Mouse (Mus musculus): ENCODE data around the gene Gm21887.
A peak's percentile ranks its signal among the peaks of the same experiment; 100 is the strongest.
"Not testable (repeated sequence)": the region's sequence is repeated elsewhere in the genome, so short reads cannot be mapped to it uniquely, and the experiment has no call there.

Gene Gm21887

DNA sequence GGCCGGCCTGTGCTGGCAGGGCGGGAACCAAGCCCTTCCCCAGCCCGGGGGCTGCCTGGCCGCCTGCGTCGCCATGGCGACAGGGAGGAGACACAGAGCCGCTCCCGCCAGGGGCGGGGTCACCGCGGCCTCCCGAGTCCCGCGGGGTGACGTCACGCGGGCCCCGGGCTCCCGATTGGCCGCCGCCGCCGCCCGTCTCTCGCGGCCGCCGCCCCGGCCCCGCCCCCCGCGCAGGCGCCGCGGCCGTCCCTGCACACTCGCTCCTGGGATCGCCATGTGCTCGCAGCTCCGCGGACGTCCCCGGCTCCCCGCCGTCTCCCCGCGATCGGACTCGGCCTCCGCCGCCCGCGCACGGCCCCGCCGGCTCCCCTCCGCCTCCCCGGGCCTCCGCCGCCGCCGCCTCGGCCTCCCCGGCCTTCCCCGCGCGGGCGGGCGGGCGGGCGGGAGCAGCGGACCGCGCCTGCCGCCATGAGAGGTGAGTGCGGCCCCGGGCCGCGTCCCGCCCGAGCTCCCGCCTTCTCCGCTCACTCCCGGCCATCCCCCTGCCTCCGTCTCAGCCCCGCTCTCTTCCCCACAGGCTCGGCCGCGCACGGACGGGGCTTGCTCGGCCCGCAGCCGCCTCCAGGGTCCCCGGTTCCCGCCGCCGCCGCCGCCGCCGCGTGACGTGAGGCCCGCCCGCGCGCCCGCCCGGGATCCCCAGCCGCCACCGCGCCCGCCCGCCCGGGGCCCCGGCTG is at the start of gene Gm21887:
Gm21887 (plus strand) TSS at position 644 of the 735 bp plus-strand sequence.
- DNase-seq: peak; percentile 99 to 100

- no peak for DNase-seq
Observed at GRCm38 (mm10) chrX:169969337-169969736, 40.1 kb upstream of the Gm21887 start.

GRCm38 (mm10) chrX:169969765-169970164 is 39.7 kb upstream of the Gm21887 start:
- not testable (repeated sequence) for DNase-seq

- not testable (repeated sequence) for DNase-seq
Observed at GRCm38 (mm10) chrX:169970546-169970945, 38.9 kb upstream of the Gm21887 start.

DNA sequence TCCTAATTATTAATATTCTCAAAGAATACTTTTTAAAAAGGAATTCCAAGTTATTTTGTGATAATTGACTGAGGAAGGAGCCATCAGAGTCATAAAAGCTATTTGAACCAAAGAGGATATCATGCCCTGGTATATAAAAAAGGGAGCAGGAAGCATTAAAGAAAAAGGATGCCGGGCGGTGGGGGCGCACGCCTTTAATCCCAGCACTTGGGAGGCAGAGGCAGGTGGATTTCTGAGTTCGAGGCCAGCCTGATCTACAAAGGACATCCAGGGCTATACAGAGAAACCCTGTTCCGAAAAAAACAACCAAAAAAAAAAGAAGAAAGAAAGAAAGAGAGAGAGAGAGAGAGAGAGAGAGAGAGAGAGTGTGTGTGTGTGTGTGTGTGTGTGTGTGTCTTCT is 37.9 kb upstream of the Gm21887 start:
- DNase-seq: not testable (repeated sequence)

- not testable (repeated sequence) for DNase-seq
Observed at GRCm38 (mm10) chrX:169972131-169972530, 37.3 kb upstream of the Gm21887 start.

- DNase-seq: peak in 1 of 2 experiments; percentile 10
Observed at GRCm38 (mm10) chrX:169972791-169973494, 36.5 kb upstream of the Gm21887 start.

DNA sequence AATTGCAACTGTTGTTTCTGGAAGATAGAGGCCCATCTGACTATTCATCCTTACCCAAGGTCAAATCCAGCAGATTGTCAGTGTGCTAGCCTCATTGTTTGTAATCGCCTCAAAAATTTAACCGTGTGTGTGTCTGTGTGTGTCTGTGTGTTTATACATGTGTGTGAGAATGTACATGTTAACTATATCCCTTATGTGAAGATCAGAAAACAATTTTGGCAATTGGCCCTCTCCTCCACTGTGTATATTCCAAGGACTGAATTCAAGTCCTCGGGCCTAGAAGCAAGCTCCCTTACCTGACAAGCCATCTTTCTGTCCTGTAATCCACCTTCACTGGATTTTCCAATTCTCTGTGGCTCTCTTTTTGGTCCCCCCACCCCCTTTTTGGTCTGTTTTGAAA is 35.7 kb upstream of the Gm21887 start:
- peak in 1 of 2 experiments; percentile 8 for DNase-seq

DNA sequence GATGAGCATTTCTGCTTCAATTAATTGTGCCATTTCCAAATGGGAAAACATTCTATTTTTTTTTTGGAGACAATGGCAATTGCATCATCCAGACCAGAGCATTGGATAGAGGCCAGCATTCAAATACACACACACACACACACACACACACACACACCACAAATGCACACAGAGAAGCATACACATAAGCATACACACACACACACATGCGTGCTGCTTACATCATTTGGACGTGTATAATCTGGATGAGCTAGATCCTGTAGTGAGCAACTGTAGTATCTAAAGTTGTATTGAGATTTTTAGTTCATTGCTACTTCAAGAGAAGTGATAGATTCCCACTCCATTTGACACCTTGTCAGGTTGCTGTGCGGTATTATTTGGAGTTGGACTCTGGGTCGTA is 35.0 kb upstream of the Gm21887 start:
- DNase-seq: peak in 1 of 2 experiments; percentile 23

- DNase-seq: peak in 1 of 2 experiments; percentile 26
Observed at GRCm38 (mm10) chrX:169974974-169975373, 34.5 kb upstream of the Gm21887 start.

- DNase-seq: peak in 1 of 2 experiments; percentile 10
Observed at GRCm38 (mm10) chrX:169975681-169976131, 33.8 kb upstream of the Gm21887 start.

DNA sequence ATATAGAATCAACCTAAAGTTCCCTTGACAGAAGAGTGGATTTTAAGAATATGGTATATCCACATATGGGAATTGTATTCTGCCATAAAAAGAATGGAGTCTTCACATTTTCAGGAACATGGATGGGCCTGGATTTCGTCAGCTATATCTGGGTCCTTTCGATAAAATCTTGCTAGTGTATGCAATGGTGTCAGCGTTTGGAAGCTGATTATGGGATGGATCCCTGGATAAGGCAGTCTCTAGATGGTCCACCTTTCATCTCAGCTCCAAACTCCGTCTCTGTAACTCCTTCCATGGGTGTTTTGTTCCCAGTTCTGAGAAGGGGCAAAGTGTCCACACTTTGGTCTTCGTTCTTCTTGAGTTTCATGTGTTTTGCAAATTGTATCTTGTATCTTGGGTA is 33.1 kb upstream of the Gm21887 start:
- DNase-seq: peak in 1 of 2 experiments; percentile 3

GRCm38 (mm10) chrX:169977856-169978435 is 31.5 kb upstream of the Gm21887 start:
- DNase-seq: not testable (repeated sequence)

GRCm38 (mm10) chrX:169978436-169979381 is 30.8 kb upstream of the Gm21887 start:
- peak; percentile 87 to 88 for DNase-seq

DNA sequence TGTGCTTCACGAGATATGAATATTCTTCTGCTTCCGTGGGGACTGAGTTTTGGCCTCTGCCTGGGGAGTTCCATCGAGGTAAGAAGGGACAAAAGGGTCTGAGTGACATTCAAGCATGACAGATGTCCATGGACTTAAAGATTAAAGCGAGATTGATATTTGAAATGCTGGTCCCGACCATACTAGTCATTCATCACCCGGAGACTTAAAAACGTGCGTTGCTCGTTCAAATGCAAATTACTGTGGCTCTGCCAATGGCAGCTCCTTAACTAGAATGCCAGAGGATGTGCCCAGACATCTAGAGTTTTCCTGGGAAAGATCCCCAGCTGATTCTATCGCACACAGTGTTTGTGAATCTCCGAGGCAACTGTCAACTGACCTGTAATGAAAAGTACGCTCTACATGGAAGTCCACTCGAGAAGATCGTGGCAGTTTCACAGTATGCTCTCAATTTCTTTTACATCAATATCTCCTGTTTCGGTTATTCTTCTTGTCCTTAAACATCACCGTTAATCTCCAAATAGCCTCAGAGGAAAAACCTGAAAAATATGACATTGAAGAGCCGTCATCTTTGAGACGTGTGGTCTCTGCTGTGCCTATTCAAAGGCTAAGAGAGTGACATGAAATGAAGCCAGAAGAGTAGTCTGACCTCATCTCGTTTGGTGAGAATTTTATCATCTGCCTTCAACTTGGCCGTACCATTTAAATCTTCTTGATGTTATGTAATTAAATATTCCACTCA is 29.8 kb upstream of the Gm21887 start:
- DNase-seq: not testable (repeated sequence)

DNA sequence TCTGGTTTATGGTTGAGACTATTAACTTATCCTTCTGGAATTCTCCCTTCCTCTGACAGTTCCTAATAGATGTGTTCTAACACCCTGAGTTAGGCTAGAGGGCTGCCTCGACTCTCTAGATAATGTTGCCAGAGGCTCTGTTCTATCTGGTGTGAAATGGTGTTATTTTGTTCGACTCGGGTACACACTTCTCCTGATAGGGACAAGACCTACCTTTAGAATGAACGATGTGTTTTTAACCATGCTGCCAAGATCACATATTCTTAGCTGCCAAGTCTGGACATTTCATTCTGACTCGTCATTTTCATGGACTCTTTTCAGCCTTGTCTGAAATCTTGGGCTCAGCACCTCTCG is 29.3 kb upstream of the Gm21887 start:
- DNase-seq: peak in 1 of 2 experiments; percentile 3

DNA sequence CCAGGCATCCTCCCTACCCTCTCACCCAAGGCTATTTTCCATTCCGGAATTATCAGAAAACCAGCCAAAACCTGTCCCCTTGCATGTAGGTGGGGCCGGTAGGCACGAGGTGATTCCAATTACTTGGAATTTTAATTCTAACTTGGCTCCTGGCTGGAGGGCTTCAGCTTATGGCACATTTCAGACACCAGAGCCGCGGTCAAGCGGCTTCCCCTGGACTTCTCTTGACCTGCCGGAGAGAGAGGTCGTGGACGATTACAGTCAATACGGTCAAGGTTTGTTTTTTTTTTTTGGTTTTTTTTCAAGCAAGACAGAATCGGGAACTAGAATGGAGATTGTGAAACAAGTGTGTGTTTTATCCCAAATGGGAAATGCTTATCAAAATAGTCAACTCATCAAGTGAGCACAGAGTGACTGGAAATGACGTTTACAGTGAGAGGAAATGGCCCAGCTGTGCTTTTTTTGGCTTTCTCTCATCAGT is 28.6 kb upstream of the Gm21887 start:
- DNase-seq: peak in 1 of 2 experiments; percentile 30

DNA sequence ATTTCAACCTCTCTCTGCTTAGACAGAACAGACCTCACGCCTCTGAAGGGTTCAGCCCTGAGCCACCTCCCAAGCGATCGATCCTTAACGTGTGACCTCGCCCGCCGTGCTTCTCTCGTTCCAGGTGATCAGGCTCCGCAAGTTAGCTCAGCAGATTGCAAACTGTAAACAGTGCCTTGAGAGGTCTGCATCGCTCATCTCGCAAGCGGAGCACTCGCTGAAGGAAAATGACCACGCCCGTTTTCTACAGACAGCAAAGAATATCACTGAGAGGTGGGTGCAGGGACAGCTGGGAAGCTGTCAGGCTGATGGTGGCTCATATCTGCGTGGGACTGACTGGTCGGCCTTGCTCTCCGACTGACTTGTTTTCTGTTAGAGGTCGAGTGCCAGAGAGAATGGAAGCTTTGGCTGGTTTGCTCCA is 27.7 kb upstream of the Gm21887 start:
- peak; percentile 34 to 50 for DNase-seq

DNA sequence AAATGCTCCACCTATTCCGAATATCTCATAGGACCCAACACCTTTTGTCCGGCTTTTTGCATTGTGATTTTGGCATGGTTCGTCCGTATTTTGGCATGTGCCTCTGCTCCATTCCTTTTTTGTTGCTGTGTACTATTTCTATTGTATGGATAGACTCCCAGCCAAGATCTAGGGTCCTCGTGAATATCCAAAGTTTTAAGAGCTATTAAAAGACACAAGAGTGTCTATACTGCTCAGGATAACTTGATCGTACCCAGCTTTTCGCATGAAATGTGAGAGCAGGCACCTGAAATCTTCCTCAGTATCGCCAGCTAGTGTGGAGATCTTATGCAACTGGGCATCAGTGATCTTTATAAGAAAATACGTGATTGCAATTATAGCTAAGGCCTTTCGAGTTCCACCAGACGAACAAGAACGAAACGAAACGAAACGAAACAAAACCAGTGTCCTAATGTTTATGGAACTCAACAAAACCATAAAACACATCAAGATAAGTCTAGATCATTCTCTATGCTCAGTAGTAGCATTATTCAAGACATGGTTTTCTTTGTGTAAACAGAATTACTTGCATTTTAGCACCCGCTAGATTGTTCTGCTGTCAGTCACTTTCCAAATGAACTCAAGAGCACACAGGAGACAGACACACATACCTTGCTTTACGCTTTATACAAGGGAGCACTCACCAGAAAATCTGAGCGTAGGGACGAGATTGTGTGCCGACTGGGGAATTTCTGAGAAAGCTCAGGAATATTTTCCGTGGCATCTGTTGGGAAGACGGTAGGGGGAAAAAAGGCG is 26.7 kb upstream of the Gm21887 start:
- DNase-seq: peak in 1 of 2 experiments; percentile 15

- DNase-seq: peak in 1 of 2 experiments; percentile 33
Observed at GRCm38 (mm10) chrX:169983401-169984165, 25.9 kb upstream of the Gm21887 start.

Measured in kidney, postnatal 4 days (tissue).